16 mouse cellular contexts compared by ENCODE assay signal in the genomic region with DNA sequence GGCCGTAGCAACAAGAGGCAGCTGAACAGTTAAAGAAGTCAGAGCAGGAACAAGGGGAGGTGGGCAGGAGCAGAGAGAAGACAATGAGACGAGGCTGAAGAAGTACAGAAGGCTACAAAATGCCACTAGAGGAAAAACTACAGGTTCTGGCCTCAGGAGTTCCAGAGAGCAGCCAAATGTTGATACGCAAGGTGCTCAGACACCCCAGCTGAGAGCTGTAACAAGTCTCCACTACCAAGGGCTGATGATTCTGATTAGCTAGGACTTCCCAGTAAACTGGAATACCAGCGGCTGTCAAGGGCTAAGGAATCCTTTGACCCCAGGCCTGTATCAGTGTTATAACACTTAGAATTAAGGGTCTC.
DNase-seq lines count a peak whose midpoint lies in the region; ATAC-seq and TF ChIP-seq lines count a peak whose summit lies in the region.
"Had no signal": no experiment of that assay in that cellular context is flagged by ENCODE, and none has a peak within 500 bp of the region (broad histone marks: within the 10 kb centered on the region; RNA-seq: fewer than 3 reads in every experiment).

No protein-coding gene starts in this region.

- no peak for TF ChIP-seq CTCF in layer of hippocampus, adult 2 months (conservative IDR thresholded peaks at IDR 0.05)

- peak overlapping the region; percentile 61 for H3K27ac ChIP-seq in layer of hippocampus, adult 2 months
- H3K27ac ChIP-seq in hindbrain, embryonic 12.5 days: no peak overlapping the region
- H3K27ac ChIP-seq in hindbrain, embryonic 16.5 days (ENCODE audit: low read depth, low read length): peak overlapping the region; percentile 55; the same call in 1 of the 2 replicates
- H3K27ac ChIP-seq: embryonic facial prominence, embryonic 15.5 days; heart, embryonic 15.5 days; liver, embryonic 15.5 days had no signal

- H3K27me3 ChIP-seq in hindbrain, embryonic 12.5 days: no peaks in the 10 kb centered on the region
- no peaks in the 10 kb centered on the region for H3K27me3 ChIP-seq in hindbrain, embryonic 16.5 days (replicated peaks; ENCODE audit: control insufficient read depth, insufficient read depth, low read length)
- H3K27me3 ChIP-seq: CH12.LX; embryonic facial prominence, embryonic 15.5 days; heart, embryonic 15.5 days; liver, embryonic 15.5 days; neural tube, embryonic 13.5 days had no signal

- WGBS in hindbrain, embryonic 12.5 days: 44% methylated on average over 4 of the region's 4 CpGs
- 46% methylated on average over 4 of the region's 4 CpGs for WGBS in hindbrain, embryonic 16.5 days

- no peak overlapping the region for H3K9ac ChIP-seq in hindbrain, embryonic 12.5 days
- H3K9ac ChIP-seq in hindbrain, embryonic 16.5 days (ENCODE audit: low read depth, low read length): no peak overlapping the region
- H3K9ac ChIP-seq: embryonic facial prominence, embryonic 15.5 days; heart, embryonic 15.5 days; liver, embryonic 15.5 days; neural tube, embryonic 13.5 days had no signal

- peaks cover 18% of the 10 kb centered on the region for H3K4me1 ChIP-seq in hindbrain, embryonic 12.5 days
- peaks cover 6% of the 10 kb centered on the region for H3K4me1 ChIP-seq in hindbrain, embryonic 16.5 days (ENCODE audit: control insufficient read depth, insufficient read depth, low read depth, low read length)
- H3K4me1 ChIP-seq: embryonic facial prominence, embryonic 15.5 days; heart, embryonic 15.5 days; liver, embryonic 15.5 days had no signal

- no peak overlapping the region for H3K4me2 ChIP-seq in hindbrain, embryonic 12.5 days (replicated peaks)
- H3K4me2 ChIP-seq in hindbrain, embryonic 16.5 days (ENCODE audit: low read length): no peak overlapping the region; the same call in 1 of the 2 replicates
- H3K4me2 ChIP-seq: embryonic facial prominence, embryonic 15.5 days; heart, embryonic 15.5 days; liver, embryonic 15.5 days had no signal

- ATAC-seq in hindbrain, embryonic 12.5 days (ENCODE audit: low FRiP score): 0 out of 2 replicates have a peak, but pooled peaks have one; percentile 8
- peak; percentile 60 for ATAC-seq in hindbrain, embryonic 16.5 days

- no peak overlapping the region for H3K4me3 ChIP-seq in layer of hippocampus, adult 2 months
- H3K4me3 ChIP-seq in hindbrain, embryonic 12.5 days: no peak overlapping the region
- no peak overlapping the region for H3K4me3 ChIP-seq in hindbrain, embryonic 16.5 days (ENCODE audit: low read length)
- H3K4me3 ChIP-seq: embryonic facial prominence, embryonic 15.5 days; heart, embryonic 15.5 days; liver, embryonic 15.5 days; neural tube, embryonic 13.5 days had no signal

- no peaks in the 10 kb centered on the region for H3K36me3 ChIP-seq in hindbrain, embryonic 12.5 days
- no peaks in the 10 kb centered on the region for H3K36me3 ChIP-seq in hindbrain, embryonic 16.5 days (ENCODE audit: control insufficient read depth, insufficient read depth, low read length)
- H3K36me3 ChIP-seq: embryonic facial prominence, embryonic 15.5 days; heart, embryonic 15.5 days; liver, embryonic 15.5 days; neural tube, embryonic 13.5 days had no signal

- H3K9me3 ChIP-seq in hindbrain, embryonic 12.5 days (replicated peaks): no peaks in the 10 kb centered on the region
- no peaks in the 10 kb centered on the region for H3K9me3 ChIP-seq in hindbrain, embryonic 16.5 days (ENCODE audit: control insufficient read depth, low read length)
- H3K9me3 ChIP-seq: embryonic facial prominence, embryonic 15.5 days; heart, embryonic 15.5 days; liver, embryonic 15.5 days; neural tube, embryonic 13.5 days had no signal

- peak; percentile 21 for DNase-seq in cerebellum, adult 9-10 months
- DNase-seq in cerebellum, postnatal 4 days (ENCODE audit: low spot score in 2 of 2): no peak
- DNase-seq in layer of hippocampus, adult 2 months (ENCODE audit: low spot score in 2 of 2): no peak
- DNase-seq in layer of hippocampus, postnatal 36 days: no peak
- DNase-seq in heart, postnatal 4 days: no peak
- DNase-seq: adrenal gland, postnatal 25 days; gastrocnemius, postnatal 36 days; kidney, adult 11 months; thymus, postnatal 4 days had no signal
